In genomic region chr3:137844263-137844662, GRCm38 (mm10) we compare ENCODE assay signal across 22 mouse cellular contexts.
"Had no signal": no experiment of that assay in that cellular context is flagged by ENCODE, and none has a peak within 500 bp of the region (broad histone marks: within the 10 kb centered on the region; RNA-seq: fewer than 3 reads in every experiment).

No protein-coding gene starts in this region.

- H3K36me3 ChIP-seq: heart, embryonic 13.5 days; heart, embryonic 15.5 days; hindbrain, embryonic 13.5 days; hindbrain, embryonic 15.5 days; limb, embryonic 10.5 days; limb, embryonic 12.5 days had no signal

- ATAC-seq: hindbrain, postnatal 0 days; intestine, embryonic 16.5 days had no signal

- DNase-seq: gastrocnemius, postnatal 14 days; gastrocnemius, postnatal 36 days; heart, adult 11 months; heart, adult 2 months; heart, postnatal 14 days; heart, postnatal 36 days; kidney, adult 18-20 months; kidney, adult 8-10 months; kidney, postnatal 10 days; kidney, postnatal 25 days; kidney, postnatal 4 days had no signal

- H3K27ac ChIP-seq: heart, adult 2 months; heart, embryonic 13.5 days; heart, embryonic 15.5 days; hindbrain, embryonic 13.5 days; hindbrain, embryonic 15.5 days; hindbrain, postnatal 0 days; layer of hippocampus, adult 2 months; left cerebral cortex, adult 2 months; limb, embryonic 10.5 days; limb, embryonic 12.5 days had no signal

- H3K4me1 ChIP-seq: heart, embryonic 13.5 days; hindbrain, embryonic 13.5 days; hindbrain, embryonic 15.5 days; limb, embryonic 10.5 days; limb, embryonic 12.5 days had no signal

- H3K4me3 ChIP-seq: heart, adult 2 months; heart, embryonic 13.5 days; heart, embryonic 15.5 days; hindbrain, embryonic 13.5 days; hindbrain, embryonic 15.5 days; layer of hippocampus, adult 2 months; left cerebral cortex, adult 2 months; limb, embryonic 10.5 days; limb, embryonic 12.5 days had no signal

- H3K9ac ChIP-seq: heart, embryonic 13.5 days; heart, embryonic 15.5 days; hindbrain, embryonic 13.5 days; hindbrain, embryonic 15.5 days; limb, embryonic 12.5 days had no signal

- H3K9me3 ChIP-seq: heart, embryonic 13.5 days; heart, embryonic 15.5 days; hindbrain, embryonic 13.5 days; hindbrain, embryonic 15.5 days; limb, embryonic 10.5 days; limb, embryonic 12.5 days had no signal

- H3K27me3 ChIP-seq: heart, embryonic 13.5 days; heart, embryonic 15.5 days; hindbrain, embryonic 13.5 days; hindbrain, embryonic 15.5 days; limb, embryonic 12.5 days had no signal

- H3K4me2 ChIP-seq: heart, embryonic 11.5 days; heart, embryonic 13.5 days; heart, embryonic 15.5 days; hindbrain, embryonic 13.5 days; hindbrain, embryonic 15.5 days; limb, embryonic 12.5 days had no signal
